Mouse (Mus musculus) left cerebral cortex, postnatal 4 days (tissue): ENCODE measurements around the gene Ttll6. TPM values are rescaled to one million over a fixed set of nuclear protein-coding genes. Genes with fewer than 3 reads are reported as not detected.
A peak's percentile ranks its signal among the peaks of the same experiment; 100 is the strongest.

Source experiments
- DNase-seq: peaks from one replicate; pipeline ENCODE4 v3.0.0-alpha.2; 2022
- intact Hi-C: fragments of 180-260 bp; cut with DNase I; formaldehyde crosslinking; loops from one replicate; pipeline ENCODE4 v1.15.1; 2025
- total RNA-seq, 2 experiments: library from RNA; stranded (reverse); gene quantifications; 2 replicates each; pipeline ENCODE4 v1.2.3; 2021

Gene Ttll6
- total RNA-seq, 2 experiments from 2014 or later, result 0.28 to 0.32 TPM

GRCm38 (mm10) chr11:96147471-96147870, 13.9 kb downstream of the Ttll6 start:
- no peak for DNase-seq
- intact Hi-C loops, result loop anchor here (5.0 kb wide), 1 partner anchor 90 kb away; no protein-coding TSS in a partner anchor

- intact Hi-C loops, result no loop called here
Observed at GRCm38 (mm10) chr11:96164769-96165168, 31.2 kb downstream of the Ttll6 start.

GRCm38 (mm10) chr11:96168125-96168524, 34.5 kb downstream of the Ttll6 start:
- no peak for DNase-seq
- intact Hi-C loops, result no loop called here

More at GRCm38 (mm10) chr11:96164769-96165168, 31.2 kb downstream of the Ttll6 start:
- DNase-seq, result no peak

GRCm38 (mm10) chr11:96169016-96169415, 35.4 kb downstream of the Ttll6 start:
- peak; percentile 23 for DNase-seq

GRCm38 (mm10) chr11:96170711-96171379, 37.3 kb downstream of the Ttll6 start:
- no peak for DNase-seq
- intact Hi-C loops, result no loop called here

More at GRCm38 (mm10) chr11:96169016-96169415, 35.4 kb downstream of the Ttll6 start:
- intact Hi-C loops, result no loop called here

GRCm38 (mm10) chr11:96171601-96172000, 38.0 kb downstream of the Ttll6 start:
- no peak for DNase-seq
- intact Hi-C loops, result no loop called here

- intact Hi-C loops, result no loop called here
- no peak for DNase-seq
Observed at GRCm38 (mm10) chr11:96172511-96173287, 39.1 kb downstream of the Ttll6 start.

GRCm38 (mm10) chr11:96173288-96173840, 39.8 kb downstream of the Ttll6 start:
- no peak for DNase-seq
- intact Hi-C loops, result no loop called here

- DNase-seq, result no peak
- intact Hi-C loops, result no loop called here
Observed at GRCm38 (mm10) chr11:96174881-96175280, 41.3 kb downstream of the Ttll6 start.

GRCm38 (mm10) chr11:96175511-96175910, 41.9 kb downstream of the Ttll6 start:
- no peak for DNase-seq
- intact Hi-C loops, result no loop called here

GRCm38 (mm10) chr11:96175951-96176530, 42.5 kb downstream of the Ttll6 start:
- no peak for DNase-seq
- intact Hi-C loops, result no loop called here

- intact Hi-C loops, result no loop called here
- DNase-seq, result no peak
Observed at GRCm38 (mm10) chr11:96176841-96177240, 43.3 kb downstream of the Ttll6 start.

- no peak for DNase-seq
- intact Hi-C loops, result no loop called here
Observed at GRCm38 (mm10) chr11:96177546-96178174, 44.1 kb downstream of the Ttll6 start.

- intact Hi-C loops, result no loop called here
- DNase-seq, result no peak
Observed at GRCm38 (mm10) chr11:96178356-96178755, 44.8 kb downstream of the Ttll6 start.

GRCm38 (mm10) chr11:96178911-96179503, 45.4 kb downstream of the Ttll6 start:
- intact Hi-C loops, result no loop called here
- no peak for DNase-seq

- no peak for DNase-seq
- intact Hi-C loops, result no loop called here
Observed at GRCm38 (mm10) chr11:96181061-96181460, 47.5 kb downstream of the Ttll6 start.

- no peak for DNase-seq
- intact Hi-C loops, result no loop called here
Observed at GRCm38 (mm10) chr11:96184233-96184632, 50.6 kb downstream of the Ttll6 start.

GRCm38 (mm10) chr11:96187321-96187720, 53.7 kb downstream of the Ttll6 start:
- intact Hi-C loops, result no loop called here
- no peak for DNase-seq

- intact Hi-C loops, result no loop called here
- DNase-seq, result no peak
Observed at GRCm38 (mm10) chr11:96189810-96190522, 56.4 kb downstream of the Ttll6 start.

- intact Hi-C loops, result no loop called here
Observed at GRCm38 (mm10) chr11:96191132-96191531, 57.5 kb downstream of the Ttll6 start.

More at GRCm38 (mm10) chr11:96191132-96191531, 57.5 kb downstream of the Ttll6 start:
- DNase-seq, result no peak
